Mouse (Mus musculus): Measurements from ENCODE around the gene Sult1a1.

- no peak for TF ChIP-seq CTCF (IDR thresholded peaks at IDR 0.05)
- TF ChIP-seq EP300 (IDR thresholded peaks at IDR 0.05) = no peak
Measured at GRCm38 (mm10) chr7:126623381-126623780, 52.9 kb downstream of the Sult1a1 start.

All from lung, postnatal 0 days (tissue).